Mouse (Mus musculus) kidney, postnatal 4 days (tissue): Measurements from ENCODE around the gene Gsx2.

ENCODE experiments used
- DNase-seq, 2 experiments: peaks; one replicate each; pipeline ENCODE4 v3.0.0; 2021; ENCODE audit warnings: mixed read lengths in 2 of 2

The Gsx2 gene

GRCm38 (mm10) chr5:75077051-75077380 is 1.6 kb downstream of the Gsx2 start:
- no peak for DNase-seq

GRCm38 (mm10) chr5:75079564-75079963 is 4.2 kb downstream of the Gsx2 start:
- DNase-seq, result peak; percentile 25 to 54

- no peak for DNase-seq
Measured at GRCm38 (mm10) chr5:75082439-75082838, 7.0 kb downstream of the Gsx2 start.

- peak in 1 of 2 experiments; percentile 16 for DNase-seq
Measured at GRCm38 (mm10) chr5:75083061-75083460, 7.7 kb downstream of the Gsx2 start.

- peak; percentile 27 to 43 for DNase-seq
Measured at GRCm38 (mm10) chr5:75083591-75084392, 8.4 kb downstream of the Gsx2 start.

- no peak for DNase-seq
Measured at GRCm38 (mm10) chr5:75084393-75084870, 9.0 kb downstream of the Gsx2 start.

- no peak for DNase-seq
Measured at GRCm38 (mm10) chr5:75084871-75085520, 9.6 kb downstream of the Gsx2 start.

- no peak for DNase-seq
Measured at GRCm38 (mm10) chr5:75085521-75085875, 10.1 kb downstream of the Gsx2 start.

GRCm38 (mm10) chr5:75085906-75086305 is 10.5 kb downstream of the Gsx2 start:
- no peak for DNase-seq

GRCm38 (mm10) chr5:75106511-75106910 is 31.1 kb downstream of the Gsx2 start:
- no peak for DNase-seq

- DNase-seq, result peak in 1 of 2 experiments; percentile 6
Measured at GRCm38 (mm10) chr5:75109368-75109767, 34.0 kb downstream of the Gsx2 start.

- no peak for DNase-seq
Measured at GRCm38 (mm10) chr5:75111781-75112180, 36.4 kb downstream of the Gsx2 start.

GRCm38 (mm10) chr5:75118840-75119239 is 43.4 kb downstream of the Gsx2 start:
- DNase-seq, result peak; percentile 9 to 17

GRCm38 (mm10) chr5:75121646-75122045 is 46.2 kb downstream of the Gsx2 start:
- DNase-seq, result peak in 1 of 2 experiments; percentile 8
